Mouse (Mus musculus) kidney, adult 2 months (tissue): Measurements from ENCODE around the gene AL732309.1. TPM values are rescaled to one million over a fixed set of nuclear protein-coding genes. Genes with fewer than 3 reads are reported as not detected.

ENCODE experiments used
- DNase-seq: peaks from one replicate; pipeline ENCODE4 v3.0.0; 2021
- H3K27ac ChIP-seq: fragments of 200-500 bp; 2 replicates; pipeline ENCODE4 v1.5.1; 2012; ENCODE audit warnings: low read depth, low read length, control low read depth, inconsistent platforms; ENCODE audit not compliant: insufficient read depth
- H3K27me3 ChIP-seq: fragments of 200-500 bp; replicated peaks from 2 replicates; pipeline ENCODE4 v1.6.1; 2012; ENCODE audit warnings: mild to moderate bottlenecking, moderate library complexity, low read length, inconsistent platforms; ENCODE audit not compliant: control insufficient read depth, insufficient read depth
- H3K36me3 ChIP-seq: fragments of 200-500 bp; 2 replicates; pipeline ENCODE4 v1.6.1; 2012; ENCODE audit warnings: mild to moderate bottlenecking, moderate library complexity, low read length, inconsistent platforms; ENCODE audit not compliant: control insufficient read depth, insufficient read depth
- H3K4me1 ChIP-seq: fragments of 200-500 bp; 2 replicates; pipeline ENCODE4 v1.6.1; 2011; ENCODE audit warnings: low read length; ENCODE audit not compliant: control insufficient read depth, insufficient read depth
- H3K4me3 ChIP-seq: fragments of 200-500 bp; 2 replicates; pipeline ENCODE4 v1.5.1; 2011; ENCODE audit warnings: mild to moderate bottlenecking, low read depth, low read length, control low read depth; ENCODE audit not compliant: insufficient read depth
- CTCF ChIP-seq: fragments of 200-500 bp; conservative IDR thresholded peaks from 2 replicates; pipeline ENCODE4 v1.5.1; 2011; ENCODE audit warnings: low read depth, mild to moderate bottlenecking, control low read depth, low read length, moderate library complexity, mixed read lengths; ENCODE audit not compliant: insufficient read depth, insufficient read length
- POLR2A ChIP-seq: fragments of 200-500 bp; IDR thresholded peaks from one replicate; pipeline ENCODE4 v1.6.1; 2011; ENCODE audit warnings: low read depth, low read length, control low read depth
- WGBS: fragments of 180-500 bp; shearing (Covaris S2); methylation state at CpG from one replicate; pipeline ENCODE4 v1.1.7; 2018; 5-methylcytosine and 5-hydroxymethylcytosine counted together
- polyA plus RNA-seq: library from polyadenylated mRNA; depleted of rRNA; stranded (reverse); fragments of >200 nt; gene quantifications from 2 replicates; pipeline ENCODE4 v1.2.3, GENCODE M21; 2012

The AL732309.1 gene
- polyA plus RNA-seq, 1 experiment: 13.0 TPM

DNA sequence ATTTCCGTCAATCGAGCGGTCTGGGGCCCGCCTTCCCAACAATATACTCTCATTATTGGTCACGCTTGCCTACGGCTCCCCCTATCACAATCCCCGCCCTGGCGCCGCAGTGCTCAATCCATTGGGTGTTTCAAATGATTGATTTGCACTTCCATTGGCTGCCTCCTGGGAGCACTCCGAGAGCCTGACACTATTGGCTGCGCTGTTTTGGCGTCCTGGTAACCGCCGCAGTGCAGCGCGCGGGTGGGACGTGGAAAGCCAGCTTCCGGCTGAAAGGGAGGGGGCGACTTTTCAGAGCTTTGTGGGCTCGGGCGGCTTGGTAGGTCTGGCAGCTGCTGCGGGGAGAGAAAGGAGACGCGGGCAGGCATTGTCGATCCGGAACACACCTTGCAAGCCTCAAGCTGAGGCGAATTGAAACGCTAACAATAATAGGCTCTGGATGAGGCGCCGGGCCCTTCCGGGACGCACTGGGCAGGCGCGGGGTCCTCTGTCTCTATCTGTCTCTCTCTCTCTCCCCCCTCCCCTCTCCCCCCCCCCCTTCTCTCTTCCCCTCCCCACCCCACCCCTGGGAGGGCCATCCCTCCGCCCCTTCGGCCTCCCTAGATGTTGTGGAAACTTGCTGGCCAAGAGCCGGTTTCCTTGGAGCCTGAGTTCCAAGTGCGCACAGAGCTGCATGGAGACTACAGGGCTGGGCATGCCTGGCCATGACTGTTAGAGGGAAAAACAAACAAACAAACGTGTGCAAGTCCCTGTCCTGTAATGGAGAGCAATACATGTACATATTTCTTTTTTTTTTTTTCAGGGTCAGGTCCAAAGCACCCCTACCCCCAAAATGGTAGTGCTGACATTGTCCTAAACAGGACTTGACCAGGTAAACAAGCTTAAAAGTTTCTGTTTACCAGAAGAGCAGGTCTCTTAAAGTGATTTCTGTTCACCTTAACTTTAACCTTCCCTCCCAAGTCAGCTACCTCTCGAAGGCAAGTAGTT is 21.6 kb downstream of the AL732309.1 start:
- Histone ChIP-seq H3K4me3 (peak overlapping the region; percentile 72), H3K27ac (peak overlapping the region; percentile 97), H3K36me3 (no peaks in the 10 kb centered on the region), H3K4me1 (no peaks in the 10 kb centered on the region; the same call in 1 of the 2 replicates), H3K27me3 (no peaks in the 10 kb centered on the region)
- 1% methylated on average over 41 of the region's 41 CpGs for WGBS
- TF ChIP-seq CTCF (no peak), POLR2A (no peak)
- DNase-seq: peak; percentile 100

DNA sequence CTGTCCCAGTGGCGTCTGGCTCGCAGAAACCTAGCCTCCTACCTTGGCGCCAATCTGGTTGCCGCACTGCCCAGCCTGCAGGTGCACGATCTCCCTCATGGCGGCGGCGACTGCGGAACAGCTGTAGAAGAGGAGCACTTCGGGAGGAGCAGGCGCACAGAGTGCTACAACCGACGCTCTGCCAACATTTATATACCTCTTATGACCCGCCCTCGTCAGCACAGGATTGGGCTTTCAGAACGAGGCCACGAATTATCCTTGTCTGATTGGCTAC is 22.2 kb downstream of the AL732309.1 start, which contains the start of gene Tubb4b:
Gene Tubb4b (minus strand): TSS at position 211 of the 274 bp plus-strand sequence.
- DNase-seq: no peak
- Histone ChIP-seq H3K4me1 (no peaks in the 10 kb centered on the region; the same call in 1 of the 2 replicates), H3K27me3 (no peaks in the 10 kb centered on the region), H3K27ac (peak within 1 kb of the TSS; percentile 97), H3K36me3 (no peaks in the 10 kb centered on the region), H3K4me3 (peak within 1 kb of the TSS; percentile 78)
- WGBS: 0% methylated on average over 17 of the region's 17 CpGs
- TF ChIP-seq CTCF (0 out of 2 replicates have a peak, but pooled peaks have one; percentile 34), POLR2A (peak; percentile 99)

DNA sequence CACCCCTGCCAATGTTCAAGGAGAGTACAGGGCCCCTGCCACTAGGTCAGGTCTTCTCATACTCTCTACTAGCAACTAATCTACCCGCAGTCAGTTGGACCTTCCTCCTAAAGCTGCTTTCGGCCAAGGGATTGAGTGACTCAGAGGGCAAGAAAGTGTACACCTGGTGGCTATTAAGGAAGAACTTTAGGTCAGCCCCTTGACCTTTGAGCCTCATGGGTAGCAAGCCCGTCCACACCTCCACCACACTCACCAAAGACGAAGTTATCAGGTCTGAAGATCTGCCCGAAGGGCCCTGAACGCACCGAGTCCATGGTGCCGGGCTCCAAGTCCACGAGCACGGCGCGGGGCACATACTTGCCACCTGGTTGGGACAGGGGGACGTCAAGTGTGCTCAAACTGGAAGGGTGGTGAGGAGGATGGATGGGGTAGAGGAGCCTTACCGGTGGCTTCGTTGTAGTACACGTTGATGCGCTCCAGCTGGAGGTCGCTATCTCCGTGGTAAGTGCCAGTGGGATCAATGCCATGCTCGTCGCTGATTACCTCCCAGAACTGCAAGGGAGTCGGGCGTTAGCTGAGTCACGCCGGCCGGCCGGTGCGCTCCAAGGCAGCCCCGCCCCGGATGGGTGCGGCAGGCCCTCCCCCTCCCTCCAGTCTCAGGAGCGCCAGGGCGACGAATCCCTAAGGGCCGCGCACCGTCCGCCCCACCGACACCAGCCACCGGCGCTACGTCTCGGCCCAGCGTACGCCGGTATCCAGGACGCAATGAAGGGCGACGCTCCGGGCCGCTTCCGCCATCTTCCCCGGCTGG is 22.8 kb downstream of the AL732309.1 start:
- WGBS: under 1% methylated on average over 53 of the region's 53 CpGs
- peak overlapping the region; percentile 78 for H3K4me3 ChIP-seq
- no peaks in the 10 kb centered on the region for H3K36me3 ChIP-seq
- DNase-seq: peak; percentile 89
- TF ChIP-seq CTCF: no peak
- TF ChIP-seq POLR2A: no peak
- H3K4me1 ChIP-seq: no peaks in the 10 kb centered on the region; the same call in 1 of the 2 replicates
- no peaks in the 10 kb centered on the region for H3K27me3 ChIP-seq
- H3K27ac ChIP-seq: peak overlapping the region; percentile 93

DNA sequence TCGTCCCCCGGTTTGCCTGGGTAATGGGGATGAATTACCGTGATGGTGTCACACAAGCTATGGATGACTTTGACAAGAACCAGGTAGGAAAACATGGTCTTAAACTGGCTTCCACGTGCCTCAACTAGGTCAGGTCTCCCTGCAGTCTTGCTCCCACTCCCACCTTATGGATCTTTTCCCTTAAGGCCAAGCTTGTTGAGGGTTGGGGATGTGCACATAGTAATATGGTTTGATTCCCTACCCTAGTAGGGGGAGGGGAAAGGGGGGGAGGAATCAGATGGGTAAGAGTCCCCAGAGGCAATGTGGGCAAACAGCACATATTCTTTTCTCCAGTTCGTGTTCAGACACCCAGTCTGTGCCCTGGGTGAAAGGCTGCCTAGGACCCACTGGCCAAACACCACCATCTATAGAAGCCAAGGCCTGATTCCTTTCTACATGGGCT is 25.3 kb downstream of the AL732309.1 start:
- Histone ChIP-seq H3K36me3 (no peaks in the 10 kb centered on the region), H3K4me3 (no peak overlapping the region), H3K27ac (no peak overlapping the region), H3K4me1 (no peaks in the 10 kb centered on the region; the same call in 1 of the 2 replicates), H3K27me3 (no peaks in the 10 kb centered on the region)
- TF ChIP-seq POLR2A (no peak), CTCF (no peak)
- DNase-seq: no peak
- WGBS: 73% methylated on average over 5 of the region's 5 CpGs

DNA sequence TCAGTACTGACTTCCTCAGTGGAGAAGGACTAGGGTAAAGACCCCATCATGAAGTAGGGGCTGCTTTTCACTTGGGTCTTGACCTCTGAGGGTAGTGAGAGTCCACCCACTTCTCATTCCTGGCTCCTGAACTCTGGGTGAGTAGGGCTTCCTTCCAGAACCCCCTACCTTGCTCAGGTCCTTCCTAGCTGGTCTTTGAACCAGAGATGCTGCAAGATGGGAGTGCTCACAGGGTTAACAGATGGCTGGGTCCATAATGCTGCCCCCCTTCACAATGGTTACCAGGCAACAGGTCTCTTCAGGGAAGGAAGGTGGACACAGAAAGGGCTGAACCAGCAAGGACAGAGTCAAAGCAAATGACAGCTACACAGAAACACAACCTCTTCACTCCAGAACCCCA is 28.2 kb downstream of the AL732309.1 start, which contains the start of gene Fam166a:
Gene Fam166a (plus strand): TSS at position 301 of the 400 bp plus-strand sequence.
- no peaks in the 10 kb centered on the region for H3K36me3 ChIP-seq
- DNase-seq: no peak
- H3K27ac ChIP-seq: no peak within 1 kb of the TSS
- peaks cover 7% of the 10 kb centered on the region for H3K4me1 ChIP-seq
- no peak within 1 kb of the TSS for H3K4me3 ChIP-seq
- H3K27me3 ChIP-seq: no peaks in the 10 kb centered on the region
- no peak for TF ChIP-seq POLR2A
- no peak for TF ChIP-seq CTCF

DNA sequence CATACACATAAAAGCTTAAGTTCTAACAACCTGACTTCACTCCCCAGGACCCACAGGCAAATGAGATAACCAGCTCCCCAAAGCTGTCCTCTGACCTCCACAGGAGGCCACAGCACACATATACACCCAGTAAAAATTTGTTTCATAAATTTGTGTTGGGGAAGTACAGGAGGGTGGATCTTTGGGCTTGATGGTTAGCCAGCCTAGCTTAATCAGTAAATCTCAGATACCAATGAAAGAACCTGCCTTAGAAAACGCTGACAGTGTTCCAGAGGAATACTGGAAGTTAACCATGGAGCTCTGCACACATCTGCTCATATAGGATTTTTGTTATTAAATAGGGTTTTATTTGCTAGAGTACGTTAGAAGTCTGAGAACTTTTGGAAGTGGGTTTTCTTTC is 29.0 kb downstream of the AL732309.1 start:
- TF ChIP-seq CTCF: no peak
- no peak for TF ChIP-seq POLR2A
- no peaks in the 10 kb centered on the region for H3K36me3 ChIP-seq
- H3K27ac ChIP-seq: no peak overlapping the region
- WGBS: 42% methylated on average over 2 of the region's 2 CpGs
- H3K27me3 ChIP-seq: no peaks in the 10 kb centered on the region
- no peak overlapping the region for H3K4me3 ChIP-seq
- DNase-seq: peak; percentile 71
- peaks cover 7% of the 10 kb centered on the region for H3K4me1 ChIP-seq
